Mouse (Mus musculus): Measurements from ENCODE around the gene Eif2d. TPM values are rescaled to one million over a fixed set of nuclear protein-coding genes. Genes with fewer than 3 reads are reported as not detected.

Gene Eif2d
- polyA plus RNA-seq, 1 experiment from 2014 or later, result 41.2 TPM

DNA sequence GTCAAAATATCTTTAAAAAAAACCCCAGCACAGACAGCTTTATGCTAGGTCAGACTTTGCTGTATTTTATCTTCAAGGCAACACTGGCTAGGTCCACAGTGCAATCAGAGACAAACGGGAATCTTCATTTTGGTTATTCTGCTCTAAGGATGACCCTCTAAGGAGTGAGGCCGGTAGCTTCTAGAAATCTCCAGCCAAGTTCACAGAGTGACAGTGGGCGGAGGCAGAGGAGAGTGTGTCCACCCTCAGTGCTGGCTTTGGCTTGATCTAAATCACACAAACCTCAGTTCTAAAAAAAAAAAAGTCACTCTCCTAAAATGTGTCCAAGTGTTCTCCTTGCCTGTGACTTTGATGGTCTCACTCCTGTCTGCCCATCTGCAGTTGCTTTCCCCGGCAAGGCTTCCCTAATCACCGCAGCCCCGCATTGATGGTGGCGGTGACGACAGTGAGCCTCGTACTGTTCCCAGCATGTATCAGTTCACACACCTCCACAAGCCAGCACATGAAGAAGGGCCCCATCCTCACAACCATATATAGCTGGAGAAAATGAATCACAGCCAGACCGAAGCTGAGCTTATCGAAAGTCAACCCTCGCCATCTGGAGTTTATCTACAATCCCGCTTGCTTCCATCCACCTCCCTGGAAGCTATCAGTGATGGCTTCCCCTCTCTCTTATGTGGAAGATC lies 33.0 kb downstream of the Eif2d start:
- peak overlapping the region; percentile 34 for H3K27ac ChIP-seq
- no peaks in the 10 kb centered on the region for H3K9me3 ChIP-seq (replicated peaks)
- H3K4me1 ChIP-seq (replicated peaks), result peaks cover 42% of the 10 kb centered on the region
- H3K27me3 ChIP-seq, result no peaks in the 10 kb centered on the region
- WGBS, result 36% methylated on average over 13 of the region's 13 CpGs
- H3K4me2 ChIP-seq, result peak overlapping the region; percentile 39
- no peaks in the 10 kb centered on the region for H3K36me3 ChIP-seq
- no peak overlapping the region for H3K4me3 ChIP-seq
- 0 out of 2 replicates have a peak, but pooled peaks have one; percentile 32 for ATAC-seq (replicated peaks; ENCODE audit: insufficient number of reproducible peaks, insufficient read depth, low FRiP score, low read depth)
- no peak overlapping the region for H3K9ac ChIP-seq

DNA sequence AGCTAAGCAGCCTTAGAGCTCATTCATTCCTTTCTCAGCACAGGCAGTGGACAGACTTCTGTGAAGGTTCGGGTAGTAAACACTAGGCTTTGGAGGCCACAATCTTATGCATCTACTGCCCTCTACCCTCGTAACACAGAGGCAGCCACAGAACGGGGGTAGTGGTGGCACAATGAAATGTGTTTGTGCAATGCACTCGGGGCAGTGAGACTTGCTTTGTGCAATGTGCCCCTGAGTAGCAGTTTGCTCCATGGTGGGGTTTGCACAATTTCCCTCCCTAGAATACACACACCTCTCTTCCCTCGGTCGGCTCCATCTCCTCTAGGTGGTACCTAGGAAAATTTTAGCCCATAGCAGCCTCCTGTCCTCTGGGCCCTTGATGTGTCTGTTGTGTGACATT lies 34.0 kb downstream of the Eif2d start:
- peaks cover 42% of the 10 kb centered on the region for H3K4me1 ChIP-seq (replicated peaks)
- H3K4me3 ChIP-seq, result no peak overlapping the region
- H3K27me3 ChIP-seq, result no peaks in the 10 kb centered on the region
- no peak overlapping the region for H3K27ac ChIP-seq
- H3K9ac ChIP-seq, result no peak overlapping the region
- H3K9me3 ChIP-seq (replicated peaks), result no peaks in the 10 kb centered on the region
- ATAC-seq (replicated peaks; ENCODE audit: insufficient number of reproducible peaks, insufficient read depth, low FRiP score, low read depth), result no peak
- no peak overlapping the region for H3K4me2 ChIP-seq
- no peaks in the 10 kb centered on the region for H3K36me3 ChIP-seq
- WGBS, result 77% methylated on average over 6 of the region's 6 CpGs

DNA sequence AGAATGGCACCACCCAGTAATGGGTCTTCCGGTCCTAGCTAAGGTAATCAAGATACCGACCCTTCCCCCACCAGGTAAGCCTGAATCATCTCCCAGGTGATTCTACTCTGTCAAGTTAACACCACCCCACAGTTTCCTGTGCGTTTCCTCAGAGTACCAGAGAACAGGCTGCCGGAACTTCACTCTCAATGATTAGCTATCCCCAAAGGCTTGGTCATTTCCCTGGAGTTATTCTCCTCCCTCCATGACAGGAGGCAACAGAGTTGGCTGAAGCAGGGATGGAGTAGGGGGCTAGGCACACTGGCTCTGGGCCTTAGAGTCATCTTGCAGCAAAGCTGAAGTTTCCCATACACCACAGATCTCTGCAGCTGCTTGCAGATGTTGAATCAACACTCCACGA lies 34.9 kb downstream of the Eif2d start:
- Histone ChIP-seq H3K36me3 (no peaks in the 10 kb centered on the region), H3K9ac (no peak overlapping the region), H3K4me2 (no peak overlapping the region), H3K4me3 (no peak overlapping the region), H3K27ac (no peak overlapping the region), H3K27me3 (no peaks in the 10 kb centered on the region), H3K4me1 (replicated peaks) (peaks cover 42% of the 10 kb centered on the region), H3K9me3 (replicated peaks) (no peaks in the 10 kb centered on the region)
- no peak for ATAC-seq (replicated peaks; ENCODE audit: insufficient number of reproducible peaks, insufficient read depth, low FRiP score, low read depth)
- 89% methylated on average over 5 of the region's 5 CpGs for WGBS

DNA sequence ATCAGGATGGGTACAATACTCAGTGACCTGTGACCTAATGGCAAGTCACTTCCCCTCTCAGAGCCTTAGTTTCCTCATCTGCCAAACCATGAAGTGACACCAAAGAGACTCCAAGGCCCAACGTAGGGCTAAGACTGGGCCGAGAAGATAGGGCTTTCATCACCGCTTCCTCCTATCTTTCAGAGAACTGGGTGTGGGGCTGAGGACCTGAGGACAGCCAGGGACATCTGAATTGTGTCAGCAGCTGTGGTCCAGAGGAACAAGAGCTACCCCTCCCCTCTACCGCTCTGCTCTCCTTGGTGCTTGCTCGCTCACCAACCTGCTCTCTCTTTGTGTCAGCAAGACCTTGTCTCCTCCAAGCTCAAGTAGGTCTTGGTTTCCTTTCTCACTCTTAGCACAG lies 35.7 kb downstream of the Eif2d start:
- H3K9ac ChIP-seq, result no peak overlapping the region
- peaks cover 40% of the 10 kb centered on the region for H3K4me1 ChIP-seq (replicated peaks)
- ATAC-seq (replicated peaks; ENCODE audit: insufficient number of reproducible peaks, insufficient read depth, low FRiP score, low read depth), result no peak
- no peaks in the 10 kb centered on the region for H3K9me3 ChIP-seq (replicated peaks)
- no peak overlapping the region for H3K4me3 ChIP-seq
- no peaks in the 10 kb centered on the region for H3K36me3 ChIP-seq
- WGBS, result 56% methylated on average over 5 of the region's 5 CpGs
- no peak overlapping the region for H3K27ac ChIP-seq
- H3K4me2 ChIP-seq, result no peak overlapping the region
- no peaks in the 10 kb centered on the region for H3K27me3 ChIP-seq

DNA sequence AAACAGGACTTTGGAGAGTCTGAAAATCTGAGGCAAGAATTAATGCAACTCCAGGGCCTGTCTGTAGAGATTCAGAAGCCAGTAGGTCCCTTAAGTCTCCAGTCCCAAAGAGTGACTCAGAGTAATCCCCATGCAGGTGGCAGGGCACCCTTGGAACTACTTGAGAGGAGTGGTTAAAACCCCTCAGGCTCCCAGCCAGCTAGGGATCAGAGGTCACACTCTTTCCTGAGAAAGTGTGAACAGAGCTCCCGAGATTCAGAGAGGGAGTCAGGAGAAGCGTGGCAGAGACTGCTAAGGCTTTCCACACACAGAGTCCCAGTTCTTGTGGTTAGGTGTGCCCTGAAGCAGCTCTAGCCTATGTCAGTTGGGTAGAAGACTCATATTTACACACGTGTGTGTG lies 40.8 kb downstream of the Eif2d start:
- no peak overlapping the region for H3K4me2 ChIP-seq
- H3K27me3 ChIP-seq, result no peaks in the 10 kb centered on the region
- no peak overlapping the region for H3K4me3 ChIP-seq
- ATAC-seq (replicated peaks; ENCODE audit: insufficient number of reproducible peaks, insufficient read depth, low FRiP score, low read depth), result no peak
- no peaks in the 10 kb centered on the region for H3K36me3 ChIP-seq
- WGBS, result 48% methylated on average over 3 of the region's 3 CpGs
- H3K9ac ChIP-seq, result no peak overlapping the region
- no peaks in the 10 kb centered on the region for H3K9me3 ChIP-seq (replicated peaks)
- H3K4me1 ChIP-seq (replicated peaks), result peaks cover 18% of the 10 kb centered on the region
- no peak overlapping the region for H3K27ac ChIP-seq

DNA sequence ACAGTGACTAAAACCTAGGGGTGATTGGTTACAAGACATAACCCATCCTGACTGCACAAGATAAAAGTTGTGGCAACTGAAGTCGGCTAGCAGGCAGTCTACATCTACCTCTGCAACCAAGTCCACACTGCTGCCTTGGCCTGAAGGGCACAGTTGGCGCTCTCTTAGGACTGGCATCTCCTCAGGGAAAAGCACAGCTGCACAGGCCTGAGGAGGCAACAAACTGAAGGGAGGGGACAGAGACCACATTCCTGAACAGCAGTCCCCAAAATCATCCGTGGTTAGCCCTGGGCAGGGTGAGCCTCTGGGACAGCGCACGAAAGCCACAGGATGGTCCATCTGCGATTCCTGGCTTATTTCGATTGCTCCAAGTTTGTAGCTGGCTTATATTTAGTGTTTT lies 42.7 kb downstream of the Eif2d start:
- 76% methylated on average over 7 of the region's 7 CpGs for WGBS
- no peak for ATAC-seq (replicated peaks; ENCODE audit: insufficient number of reproducible peaks, insufficient read depth, low FRiP score, low read depth)
- H3K4me3 ChIP-seq, result no peak overlapping the region
- H3K4me1 ChIP-seq (replicated peaks), result peaks cover 20% of the 10 kb centered on the region
- H3K9ac ChIP-seq, result no peak overlapping the region
- H3K9me3 ChIP-seq (replicated peaks), result no peaks in the 10 kb centered on the region
- H3K36me3 ChIP-seq, result no peaks in the 10 kb centered on the region
- no peak overlapping the region for H3K27ac ChIP-seq
- no peak overlapping the region for H3K4me2 ChIP-seq
- no peaks in the 10 kb centered on the region for H3K27me3 ChIP-seq

DNA sequence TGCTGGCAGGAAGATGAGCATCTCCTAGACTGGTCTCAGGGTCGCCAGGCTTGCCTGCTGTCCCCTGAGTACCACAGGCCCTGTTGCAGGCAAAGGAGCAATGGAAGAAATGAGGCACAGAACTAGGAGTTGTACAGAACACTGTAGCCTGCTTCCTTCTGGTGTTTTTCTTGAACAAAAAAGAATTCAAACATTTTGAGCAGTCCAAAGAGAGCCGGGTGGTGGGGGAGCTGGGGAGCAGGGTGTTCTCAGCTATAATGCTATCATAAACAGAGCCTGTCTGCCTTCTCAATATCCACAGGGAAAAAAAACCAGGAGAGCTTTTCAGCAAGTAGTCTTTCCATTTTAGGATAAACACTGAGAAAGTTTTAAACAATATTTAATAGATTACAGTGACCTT lies 43.1 kb downstream of the Eif2d start:
- Histone ChIP-seq H3K4me2 (no peak overlapping the region), H3K27me3 (no peaks in the 10 kb centered on the region), H3K4me1 (replicated peaks) (peaks cover 20% of the 10 kb centered on the region), H3K36me3 (no peaks in the 10 kb centered on the region), H3K9ac (no peak overlapping the region), H3K27ac (no peak overlapping the region), H3K4me3 (no peak overlapping the region), H3K9me3 (replicated peaks) (no peaks in the 10 kb centered on the region)
- 50% methylated on average over 2 of the region's 2 CpGs for WGBS
- no peak for ATAC-seq (replicated peaks; ENCODE audit: insufficient number of reproducible peaks, insufficient read depth, low FRiP score, low read depth)

DNA sequence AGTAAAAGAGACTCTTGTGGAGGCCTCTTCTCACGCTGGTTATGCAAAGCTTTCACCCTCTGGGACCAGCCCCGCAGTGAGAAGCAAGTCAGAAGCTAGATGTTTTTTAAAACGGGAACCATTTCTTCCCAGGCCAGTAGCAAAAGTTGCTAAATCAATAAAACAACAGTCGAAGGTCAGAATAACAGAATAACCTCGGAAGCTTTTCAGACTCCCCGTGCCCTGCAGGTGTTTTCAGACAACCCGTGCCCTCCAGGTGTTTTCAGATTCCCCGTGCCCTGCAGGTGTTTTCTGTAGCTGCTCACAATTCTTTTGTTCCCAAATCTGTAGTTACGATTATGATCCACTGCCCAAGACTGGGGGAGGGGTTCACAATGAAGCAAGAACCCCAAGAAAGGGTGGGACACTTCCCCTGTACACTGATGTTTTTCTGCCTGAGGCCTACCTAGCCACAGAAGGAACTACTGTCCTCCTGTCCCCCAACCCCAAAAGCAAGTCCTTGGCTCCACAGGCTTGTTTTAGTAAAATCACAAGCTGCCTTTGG lies 45.5 kb downstream of the Eif2d start:
- Histone ChIP-seq H3K36me3 (no peaks in the 10 kb centered on the region), H3K4me2 (peak overlapping the region; percentile 12; the same call in 1 of the 2 replicates), H3K4me3 (peak overlapping the region; percentile 26; the same call in 1 of the 2 replicates), H3K9me3 (replicated peaks) (no peaks in the 10 kb centered on the region), H3K27me3 (no peaks in the 10 kb centered on the region), H3K9ac (no peak overlapping the region), H3K27ac (no peak overlapping the region), H3K4me1 (replicated peaks) (peaks cover 24% of the 10 kb centered on the region)
- 71% methylated on average over 9 of the region's 9 CpGs for WGBS
- no peak for ATAC-seq (replicated peaks; ENCODE audit: insufficient number of reproducible peaks, insufficient read depth, low FRiP score, low read depth)

DNA sequence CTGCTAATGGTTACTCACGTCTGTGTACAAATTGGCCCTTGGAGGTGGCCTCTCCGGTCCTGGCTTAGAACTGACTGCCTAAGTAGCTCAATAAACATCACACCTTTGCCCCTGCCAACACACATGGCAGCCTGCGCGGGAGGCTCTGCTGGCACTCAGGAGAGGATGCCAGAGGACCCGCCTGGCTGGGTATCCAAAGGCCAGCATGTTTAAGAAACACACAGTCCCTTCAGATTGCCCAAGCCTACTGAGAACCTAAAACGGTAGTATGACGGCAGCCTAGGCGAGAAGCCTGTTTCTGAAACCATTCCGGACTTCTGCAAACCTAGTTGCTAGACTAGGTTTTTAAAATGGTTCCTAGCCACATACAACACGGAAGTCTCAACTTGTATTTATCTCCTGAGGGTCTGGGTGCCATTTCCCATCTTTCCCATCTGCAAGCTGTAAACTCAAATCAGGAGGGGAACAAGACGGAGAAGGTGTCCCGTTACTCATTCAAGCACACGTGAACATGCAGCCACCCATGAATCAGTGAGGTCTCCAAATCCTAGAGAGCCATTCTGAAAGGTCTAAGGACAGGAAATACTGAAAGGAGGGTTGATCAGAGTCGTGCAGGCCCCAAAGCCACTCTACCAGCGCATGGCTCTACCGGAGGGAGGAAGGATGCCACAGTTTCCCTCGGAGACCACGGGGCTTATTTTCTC lies 46.3 kb downstream of the Eif2d start:
- Histone ChIP-seq H3K9me3 (replicated peaks) (no peaks in the 10 kb centered on the region), H3K36me3 (no peaks in the 10 kb centered on the region), H3K4me2 (no peak overlapping the region; the same call in 1 of the 2 replicates), H3K27me3 (no peaks in the 10 kb centered on the region), H3K27ac (peak overlapping the region; percentile 47), H3K4me3 (peak overlapping the region; percentile 26; the same call in 1 of the 2 replicates), H3K9ac (no peak overlapping the region), H3K4me1 (replicated peaks) (peaks cover 21% of the 10 kb centered on the region)
- WGBS, result 76% methylated on average over 18 of the region's 18 CpGs
- ATAC-seq (replicated peaks; ENCODE audit: insufficient number of reproducible peaks, insufficient read depth, low FRiP score, low read depth), result no peak

DNA sequence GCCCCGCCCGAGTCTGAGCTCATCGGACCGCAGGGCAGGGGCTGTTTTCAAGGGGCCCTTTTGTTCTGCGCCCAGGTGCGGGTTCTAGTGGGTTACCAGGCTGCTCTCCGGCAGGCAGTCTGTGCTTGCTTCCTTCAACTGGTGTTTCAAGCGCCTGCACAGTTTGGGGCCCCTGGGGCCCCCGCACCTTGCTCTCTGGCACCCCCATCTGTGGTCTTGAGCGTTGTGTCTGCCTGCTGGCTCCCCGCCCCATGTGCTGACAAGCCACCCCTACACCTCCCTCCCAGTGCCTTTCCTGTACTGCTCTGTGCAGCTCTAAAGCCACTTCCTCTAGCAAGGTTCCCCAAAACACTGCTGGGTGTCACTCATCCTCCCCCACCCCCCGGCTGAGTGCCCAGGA lies 47.0 kb downstream of the Eif2d start:
- Histone ChIP-seq H3K4me2 (no peak overlapping the region), H3K36me3 (no peaks in the 10 kb centered on the region), H3K9me3 (replicated peaks) (no peaks in the 10 kb centered on the region), H3K27ac (peak overlapping the region; percentile 47), H3K4me3 (peak overlapping the region; percentile 26; the same call in 1 of the 2 replicates), H3K4me1 (replicated peaks) (peaks cover 21% of the 10 kb centered on the region), H3K27me3 (no peaks in the 10 kb centered on the region), H3K9ac (no peak overlapping the region)
- WGBS, result 65% methylated on average over 12 of the region's 12 CpGs
- ATAC-seq (replicated peaks; ENCODE audit: insufficient number of reproducible peaks, insufficient read depth, low FRiP score, low read depth), result no peak; the same call in 1 of the 2 replicates

DNA sequence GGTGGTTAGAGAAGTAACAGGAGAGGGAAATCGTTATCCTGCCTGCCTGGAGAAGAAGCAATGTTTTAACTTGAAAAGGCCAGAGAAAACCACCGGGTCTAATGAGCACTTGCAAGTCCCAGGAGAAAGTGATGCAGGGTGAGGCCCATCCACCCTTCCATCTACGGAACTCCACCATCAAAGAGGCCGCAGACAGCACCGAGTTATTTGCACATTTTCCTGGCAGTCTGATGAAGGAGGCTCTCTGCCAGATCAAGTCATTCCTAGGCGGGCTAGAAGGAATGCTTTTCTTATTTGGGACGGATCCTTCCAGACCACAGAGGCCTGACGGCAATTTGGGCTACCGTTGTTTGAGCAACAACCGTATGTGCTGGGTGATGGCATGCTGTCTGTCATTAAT lies 47.6 kb downstream of the Eif2d start:
- ATAC-seq (replicated peaks; ENCODE audit: insufficient number of reproducible peaks, insufficient read depth, low FRiP score, low read depth), result no peak; the same call in 1 of the 2 replicates
- Histone ChIP-seq H3K27ac (peak overlapping the region; percentile 47; the same call in 1 of the 2 replicates), H3K36me3 (no peaks in the 10 kb centered on the region), H3K9me3 (replicated peaks) (no peaks in the 10 kb centered on the region), H3K9ac (no peak overlapping the region), H3K4me3 (no peak overlapping the region), H3K4me1 (replicated peaks) (peaks cover 21% of the 10 kb centered on the region), H3K4me2 (no peak overlapping the region), H3K27me3 (no peaks in the 10 kb centered on the region)
- WGBS, result 58% methylated on average over 10 of the region's 10 CpGs
